Mouse (Mus musculus) lung, adult 2 months (tissue): ENCODE results near the gene Adcy5. TPM values are rescaled to one million over a fixed set of nuclear protein-coding genes. Genes with fewer than 3 reads are reported as not detected.
A peak's percentile ranks its signal among the peaks of the same experiment; 100 is the strongest.

ENCODE experiments used
- DNase-seq: peaks from one replicate; pipeline ENCODE4 v3.0.0; 2022
- H3K4me1 ChIP-seq: fragments of 200-500 bp; 2 replicates; pipeline ENCODE4 v1.6.1; 2011; ENCODE audit warnings: low read length; ENCODE audit not compliant: control insufficient read depth, insufficient read depth
- H3K4me3 ChIP-seq: fragments of 200-500 bp; replicated peaks from 2 replicates; pipeline ENCODE3; 2011; ENCODE audit warnings: low read depth, mild to moderate bottlenecking, control low read depth, low read length; ENCODE audit errors: extremely low read depth
- CTCF ChIP-seq: fragments of 200-500 bp; IDR thresholded peaks from 2 replicates; pipeline ENCODE4 v1.5.1; 2011; ENCODE audit warnings: mild to moderate bottlenecking, low read length, control low read depth; ENCODE audit not compliant: insufficient read depth
- POLR2A ChIP-seq: fragments of 200-500 bp; IDR thresholded peaks from 2 replicates; pipeline ENCODE4 v1.6.1; 2011; ENCODE audit warnings: low read depth, mild to moderate bottlenecking, control low read depth, low read length, borderline replicate concordance; ENCODE audit errors: extremely low read depth
- WGBS: fragments of 180-500 bp; shearing (Covaris S2); methylation state at CpG from one replicate; pipeline ENCODE4 v1.1.7; 2018; 5-methylcytosine and 5-hydroxymethylcytosine counted together
- polyA plus RNA-seq: library from polyadenylated mRNA; depleted of rRNA; stranded (reverse); fragments of >200 nt; gene quantifications from 2 replicates; pipeline ENCODE4 v1.2.3, GENCODE M21; 2012

Adcy5 gene
- polyA plus RNA-seq, 1 experiment: 18.3 TPM

DNA sequence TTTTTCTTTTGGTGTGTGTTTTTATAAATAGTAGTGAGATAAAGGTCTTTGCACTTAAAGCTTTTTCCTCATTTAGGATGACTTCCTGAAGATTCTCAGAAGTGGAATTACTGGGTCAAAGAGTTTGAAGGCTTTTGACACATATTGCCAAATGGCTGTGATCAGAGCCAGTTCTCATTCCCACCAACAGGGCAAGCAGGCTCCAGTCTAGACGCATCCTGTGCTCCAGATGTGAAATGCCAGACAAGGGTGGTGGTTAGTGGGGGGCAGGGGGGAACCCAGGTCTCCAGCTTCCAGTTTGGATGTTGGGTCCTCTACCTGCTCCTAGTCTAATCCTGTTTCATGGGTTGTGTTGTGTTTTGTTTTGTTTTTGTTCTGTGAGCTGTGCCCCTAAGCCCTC lies 48.8 kb downstream of the Adcy5 start:
- DNase-seq: no peak
- peaks cover 7% of the 10 kb centered on the region for H3K4me1 ChIP-seq
- H3K4me3 ChIP-seq: no peak overlapping the region
- WGBS: 64% methylated on average over 1 of the region's 1 CpGs
- TF ChIP-seq CTCF (no peak), POLR2A (no peak)

DNA sequence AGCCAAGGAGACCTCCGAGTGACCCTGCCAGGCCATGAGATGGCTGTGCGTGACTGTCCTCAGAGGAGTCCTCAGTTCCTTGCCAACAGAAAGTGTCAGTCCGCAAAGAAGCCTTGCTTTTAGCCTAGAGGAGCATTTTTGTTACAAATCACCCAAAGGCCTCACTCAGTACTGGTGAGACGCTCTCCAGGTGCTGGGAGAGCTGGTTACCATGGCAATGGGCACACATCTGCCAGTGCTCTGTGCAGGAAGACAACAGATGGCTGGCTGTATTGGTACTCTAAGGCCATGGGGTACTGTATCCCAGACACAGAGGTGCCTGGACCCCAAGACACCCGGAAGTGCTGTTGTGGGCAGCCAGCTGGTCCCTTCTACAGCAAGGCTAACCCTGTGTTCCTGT lies 51.0 kb downstream of the Adcy5 start:
- Histone ChIP-seq H3K4me3 (no peak overlapping the region), H3K4me1 (no peaks in the 10 kb centered on the region)
- no peak for TF ChIP-seq POLR2A
- DNase-seq: no peak
- 75% methylated on average over 5 of the region's 5 CpGs for WGBS

DNA sequence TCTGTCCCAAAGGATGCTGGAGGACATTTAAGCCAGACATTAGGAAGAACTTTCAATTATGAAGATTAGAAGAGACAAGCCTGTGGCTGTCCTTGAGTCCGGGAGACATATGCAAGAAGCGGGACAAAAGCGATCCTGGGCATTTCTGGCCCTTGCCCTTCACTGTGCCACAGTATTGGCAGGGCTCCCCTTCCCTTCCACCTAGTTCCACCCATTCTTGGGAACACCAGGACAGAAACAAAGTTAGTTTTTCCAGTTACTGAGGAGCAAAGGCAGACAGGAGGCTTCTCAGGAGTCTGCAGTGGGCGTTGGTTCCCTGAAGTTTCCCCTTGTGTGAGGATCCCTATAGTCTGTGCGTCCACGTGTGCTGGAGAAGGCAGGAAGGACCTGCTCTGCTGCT lies 51.7 kb downstream of the Adcy5 start:
- 80% methylated on average over 6 of the region's 6 CpGs for WGBS

DNA sequence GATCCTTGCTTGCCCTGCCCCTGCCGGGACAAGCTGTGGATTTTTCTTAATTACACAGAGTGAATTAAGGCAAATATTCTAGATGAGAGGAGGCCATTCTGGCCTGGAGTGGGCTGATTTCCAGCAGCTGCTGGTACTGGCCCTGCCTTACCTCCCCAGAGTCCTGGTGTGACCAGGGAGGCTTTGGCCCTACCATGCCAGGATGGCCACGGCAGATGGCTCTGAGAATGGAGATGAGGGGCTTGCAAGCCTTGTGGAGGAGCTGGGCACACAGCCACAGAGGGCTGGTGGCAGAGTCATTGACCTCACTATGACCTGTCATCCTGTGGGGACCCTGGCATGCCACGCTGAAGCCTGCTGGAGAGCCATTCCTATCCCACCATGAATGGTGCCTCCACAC lies 54.1 kb downstream of the Adcy5 start:
- no peak for DNase-seq
- no peak overlapping the region for H3K4me3 ChIP-seq
- no peak for TF ChIP-seq CTCF
- TF ChIP-seq POLR2A: no peak
- WGBS: 64% methylated on average over 3 of the region's 3 CpGs
- no peaks in the 10 kb centered on the region for H3K4me1 ChIP-seq

More for the DNA sequence above, 51.7 kb downstream of the Adcy5 start:
- no peak overlapping the region for H3K4me3 ChIP-seq
- DNase-seq: no peak
- TF ChIP-seq CTCF (no peak), POLR2A (no peak)
- H3K4me1 ChIP-seq: no peaks in the 10 kb centered on the region

DNA sequence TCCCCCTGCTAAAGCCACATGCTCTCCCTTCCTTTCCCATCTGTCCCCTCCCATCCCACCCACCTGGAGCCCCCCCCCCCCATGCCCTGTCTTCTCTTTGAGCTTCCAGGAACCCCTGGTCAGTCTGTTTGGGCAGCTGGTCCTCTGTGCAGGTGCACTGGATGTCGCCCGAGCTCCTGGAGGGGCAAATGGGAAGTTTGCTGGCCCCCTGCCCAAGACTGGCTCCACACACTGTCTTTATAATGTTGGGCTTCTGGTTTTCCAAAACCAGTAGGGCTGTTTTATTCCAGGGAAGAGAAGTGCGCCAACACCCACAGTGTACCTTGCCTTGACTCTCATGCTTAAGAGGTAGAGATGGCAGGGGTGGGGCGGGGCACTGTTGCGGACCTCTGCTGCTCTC lies 55.1 kb downstream of the Adcy5 start:
- TF ChIP-seq CTCF (no peak), POLR2A (no peak)
- DNase-seq: no peak
- H3K4me3 ChIP-seq: no peak overlapping the region
- WGBS: 85% methylated on average over 5 of the region's 5 CpGs
- H3K4me1 ChIP-seq: no peaks in the 10 kb centered on the region

DNA sequence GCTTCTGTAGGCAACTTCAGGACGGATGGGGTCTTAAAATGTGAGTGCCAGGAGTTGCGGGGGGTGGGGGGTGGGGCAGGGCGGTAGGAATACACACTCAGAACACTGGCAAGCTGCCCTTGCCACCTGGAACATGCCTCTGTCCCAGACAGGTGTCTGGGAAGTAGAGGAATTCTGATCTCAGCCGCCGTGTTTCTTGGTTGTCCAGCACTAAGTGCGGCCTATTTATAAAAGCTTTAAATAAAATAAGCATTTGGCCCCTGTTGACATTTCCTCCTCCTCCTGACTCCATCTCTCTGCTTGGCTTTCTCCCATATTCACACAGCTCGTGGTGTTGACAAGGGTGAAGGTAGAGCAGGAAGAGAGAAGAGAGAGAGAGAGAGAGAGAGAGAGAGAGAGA lies 60.4 kb downstream of the Adcy5 start:
- WGBS: 30% methylated on average over 7 of the region's 7 CpGs
- Histone ChIP-seq H3K4me3 (no peak overlapping the region), H3K4me1 (no peaks in the 10 kb centered on the region)
- no peak for DNase-seq
- TF ChIP-seq CTCF: no peak
- TF ChIP-seq POLR2A: no peak

DNA sequence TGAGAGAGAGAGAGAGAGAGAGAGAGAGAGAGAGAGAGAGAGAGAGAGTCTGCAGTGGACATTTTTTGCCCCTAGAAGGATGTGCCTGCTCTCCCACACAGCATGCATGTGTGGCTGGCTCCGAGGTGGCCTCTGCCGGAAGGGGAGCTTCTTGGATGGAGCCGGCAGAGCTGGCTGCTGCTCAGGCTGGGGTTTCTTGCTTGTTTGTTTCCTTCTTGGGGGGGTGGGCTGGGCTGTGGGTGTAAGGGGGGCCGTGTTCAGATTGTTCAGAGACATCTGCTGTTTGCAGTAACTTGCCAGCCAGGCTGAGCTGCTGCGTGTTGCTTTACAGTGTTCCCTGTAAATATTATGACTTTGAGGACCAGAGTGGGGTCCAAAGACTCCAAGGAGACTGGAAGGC lies 60.8 kb downstream of the Adcy5 start:
- Histone ChIP-seq H3K4me1 (no peaks in the 10 kb centered on the region), H3K4me3 (no peak overlapping the region)
- DNase-seq: no peak
- 19% methylated on average over 5 of the region's 5 CpGs for WGBS
- no peak for TF ChIP-seq CTCF
- TF ChIP-seq POLR2A: no peak

DNA sequence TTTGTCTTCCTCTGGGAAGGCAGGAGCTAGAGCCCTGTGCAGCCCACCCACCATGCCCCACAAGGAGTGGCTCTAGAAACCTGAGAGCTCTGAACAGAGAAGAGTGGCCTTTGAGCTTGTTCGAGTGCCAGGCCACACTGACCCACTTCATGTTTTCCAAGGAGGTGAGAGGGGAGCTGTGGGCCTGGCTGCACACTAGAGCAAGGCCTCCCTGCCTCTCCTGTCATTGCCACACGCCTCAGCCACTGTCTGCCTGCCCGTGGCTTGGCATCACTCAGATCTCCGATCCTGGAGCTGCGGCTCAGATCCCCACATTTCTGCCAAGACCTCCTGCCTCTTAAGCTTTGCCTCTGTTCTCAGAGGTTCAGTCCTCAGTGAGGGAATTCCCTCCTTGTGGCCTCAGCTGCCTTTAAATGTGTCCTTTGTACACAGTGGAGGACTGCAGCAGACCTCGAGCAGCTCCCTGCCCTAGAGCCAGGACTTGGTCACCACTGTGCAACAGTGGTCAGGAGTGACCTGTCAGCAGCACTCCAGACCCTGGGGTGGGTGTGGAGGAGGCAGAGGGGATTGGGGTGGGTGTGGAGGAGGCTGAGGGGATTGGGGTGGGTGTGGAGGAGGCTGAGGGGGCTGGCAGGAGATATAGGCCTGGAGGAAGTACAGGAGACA lies 62.3 kb downstream of the Adcy5 start:
- WGBS: 48% methylated on average over 6 of the region's 6 CpGs
- H3K4me1 ChIP-seq: no peaks in the 10 kb centered on the region
- TF ChIP-seq CTCF: no peak
- TF ChIP-seq POLR2A: no peak
- H3K4me3 ChIP-seq: no peak overlapping the region
- peak; percentile 18 for DNase-seq

DNA sequence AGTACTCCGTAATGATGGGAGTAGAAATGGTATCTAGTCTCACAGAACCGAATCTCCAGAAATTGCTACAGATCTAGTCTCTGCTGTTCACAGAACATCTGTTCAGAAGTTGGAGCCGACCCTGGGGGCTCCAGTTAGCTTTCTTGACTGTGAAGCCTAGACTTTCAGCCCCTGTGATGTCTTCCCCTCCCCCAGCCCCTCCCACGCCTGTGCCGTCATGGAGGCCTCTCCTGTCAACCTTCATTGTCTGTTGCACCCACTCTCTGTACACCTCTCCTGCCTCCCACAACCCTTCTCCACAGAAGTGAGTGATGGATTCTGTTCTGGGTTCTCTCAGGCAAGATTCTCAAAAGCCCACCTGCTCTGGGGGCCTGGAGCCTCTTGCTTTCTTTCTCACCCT lies 65.7 kb downstream of the Adcy5 start:
- TF ChIP-seq CTCF (no peak), POLR2A (no peak)
- Histone ChIP-seq H3K4me3 (no peak overlapping the region), H3K4me1 (no peaks in the 10 kb centered on the region)
- no peak for DNase-seq
- 78% methylated on average over 5 of the region's 5 CpGs for WGBS

DNA sequence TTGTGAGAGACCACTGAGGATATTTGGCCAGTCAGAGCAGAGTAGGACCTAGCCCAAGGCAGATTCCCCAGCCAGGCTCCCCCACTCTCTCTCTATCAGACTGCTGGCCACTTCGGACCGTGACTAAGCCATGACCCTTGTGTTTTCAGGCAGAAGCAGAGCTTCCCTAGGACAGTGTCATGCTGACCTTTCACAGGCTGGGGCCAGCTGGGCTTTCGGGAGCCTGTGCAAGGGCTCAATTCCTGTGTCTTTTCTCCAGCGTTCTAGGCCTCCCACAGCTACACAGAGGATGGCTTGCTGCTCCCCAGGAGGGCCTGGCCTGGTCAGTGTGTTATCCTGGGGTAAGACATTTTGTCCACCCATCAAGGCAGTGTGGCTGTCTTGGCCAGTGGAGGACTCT lies 66.9 kb downstream of the Adcy5 start:
- DNase-seq: no peak
- WGBS: 74% methylated on average over 4 of the region's 4 CpGs
- TF ChIP-seq CTCF (no peak), POLR2A (no peak)
- H3K4me3 ChIP-seq: no peak overlapping the region
- no peaks in the 10 kb centered on the region for H3K4me1 ChIP-seq

DNA sequence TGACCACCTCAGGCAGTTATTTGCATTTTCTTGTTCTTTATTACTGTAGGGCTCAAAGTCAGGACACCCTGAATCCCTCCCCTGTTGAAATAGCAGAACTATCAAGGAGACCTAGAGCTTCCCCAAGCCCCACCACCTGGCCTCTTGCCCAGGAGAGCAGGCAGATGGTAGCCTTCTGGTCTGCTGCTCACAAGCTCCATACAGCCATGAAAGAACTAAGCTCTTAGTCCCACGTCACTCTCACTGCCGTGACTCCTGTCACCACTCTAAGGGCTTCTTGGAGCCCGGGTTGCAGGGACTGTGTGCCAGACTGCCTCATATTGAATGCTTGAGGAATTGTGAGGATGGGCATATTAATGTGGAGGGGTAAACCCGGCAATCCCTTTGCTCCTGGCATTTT lies 69.3 kb downstream of the Adcy5 start:
- WGBS: 79% methylated on average over 4 of the region's 4 CpGs
- no peak for DNase-seq
- H3K4me1 ChIP-seq: no peaks in the 10 kb centered on the region
- TF ChIP-seq CTCF: no peak
- TF ChIP-seq POLR2A: no peak
- no peak overlapping the region for H3K4me3 ChIP-seq
